Mouse (Mus musculus) ovary, postnatal 10 days (tissue): ENCODE measurements at regions not wholly inside any gene's neighbourhood (a gene's known extent, or its start where the extent isn't known, plus 50 kb on each side); places are given as distances from the start of the nearest gene placed in this dataset.

Experiments
- DNase-seq: peaks from one replicate; pipeline ENCODE4 v3.0.0; 2022; ENCODE audit warnings: low spot score

GRCm38 (mm10) chr16:30652692-30653091 is 53.2 kb downstream of the Fam43a start:
- no peak for DNase-seq

GRCm38 (mm10) chr16:30653806-30654205 is 54.3 kb downstream of the Fam43a start:
- DNase-seq: no peak

- DNase-seq: no peak
These were observed 54.7 kb downstream of the Fam43a start for GRCm38 (mm10) chr16:30654226-30654625.

- no peak for DNase-seq
These were observed 56.3 kb downstream of the Fam43a start for GRCm38 (mm10) chr16:30655798-30656221.

- no peak for DNase-seq
These were observed 57.4 kb downstream of the Fam43a start for GRCm38 (mm10) chr16:30656881-30657280.

- no peak for DNase-seq
These were observed 59.4 kb downstream of the Fam43a start for GRCm38 (mm10) chr16:30658921-30659320.

GRCm38 (mm10) chr16:30661086-30661977 is 61.8 kb downstream of the Fam43a start:
- DNase-seq: no peak

GRCm38 (mm10) chr16:30663055-30663454 is 63.5 kb downstream of the Fam43a start:
- DNase-seq: no peak

- DNase-seq: no peak
These were observed 64.4 kb downstream of the Fam43a start for GRCm38 (mm10) chr16:30663971-30664370.

GRCm38 (mm10) chr16:30664433-30664832 is 64.9 kb downstream of the Fam43a start:
- no peak for DNase-seq

GRCm38 (mm10) chr16:30665881-30666280 is 66.4 kb downstream of the Fam43a start:
- no peak for DNase-seq

- DNase-seq: no peak
These were observed 70.4 kb downstream of the Fam43a start for GRCm38 (mm10) chr16:30669883-30670282.

- DNase-seq: no peak
These were observed 72.1 kb downstream of the Fam43a start for GRCm38 (mm10) chr16:30671584-30671983.

GRCm38 (mm10) chr16:30672776-30673550 is 73.4 kb downstream of the Fam43a start:
- DNase-seq: no peak

- DNase-seq: no peak
These were observed 74.1 kb downstream of the Fam43a start for GRCm38 (mm10) chr16:30673662-30674061.

- DNase-seq: no peak
These were observed 76.3 kb downstream of the Fam43a start for GRCm38 (mm10) chr16:30675829-30676228.

GRCm38 (mm10) chr16:30677016-30677415 is 77.5 kb downstream of the Fam43a start:
- DNase-seq: no peak

- DNase-seq: no peak
These were observed 78.6 kb downstream of the Fam43a start for GRCm38 (mm10) chr16:30677896-30678707.

- DNase-seq: no peak
These were observed 79.4 kb downstream of the Fam43a start for GRCm38 (mm10) chr16:30678708-30679492.

- no peak for DNase-seq
These were observed 79.9 kb downstream of the Fam43a start for GRCm38 (mm10) chr16:30679493-30679811.

- no peak for DNase-seq
These were observed 81.9 kb downstream of the Fam43a start for GRCm38 (mm10) chr16:30681421-30681820.

GRCm38 (mm10) chr16:30683986-30684385 is 84.5 kb downstream of the Fam43a start:
- DNase-seq: no peak
